Mouse (Mus musculus) liver, adult 2 months (tissue): Measurements from ENCODE around the gene Mamstr.

Experiments used
- CTCF ChIP-seq: fragments of 200-500 bp; IDR thresholded peaks from 2 replicates; pipeline ENCODE4 v1.5.1; 2011; ENCODE audit warnings: low read depth, low read length, control low read depth
- POLR2A ChIP-seq: fragments of 200-500 bp; IDR thresholded peaks from 2 replicates; pipeline ENCODE4 v1.6.1; 2011; ENCODE audit warnings: low read length, control low read depth; ENCODE audit not compliant: insufficient read depth; ENCODE audit errors: extremely low read depth

DNA sequence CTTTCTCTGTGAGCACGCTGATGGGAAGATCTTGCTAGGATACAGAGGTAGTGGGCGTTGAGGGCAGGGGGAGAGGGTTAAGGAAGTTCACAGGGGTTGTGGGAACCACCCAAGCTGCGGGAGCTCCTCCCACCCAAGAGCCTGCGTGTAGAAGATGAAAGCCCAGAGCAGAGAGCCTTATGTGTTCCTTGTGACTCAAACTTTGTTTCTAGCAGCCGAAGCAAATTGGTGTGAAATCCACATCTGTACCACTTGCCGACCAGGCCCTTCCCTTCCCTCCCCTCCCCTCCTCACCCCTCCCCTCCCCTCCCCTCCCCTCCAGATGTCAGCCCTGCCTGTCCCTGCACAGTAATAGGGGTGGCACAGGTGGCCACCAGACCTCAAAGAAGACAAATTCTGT is 55.3 kb downstream of the Mamstr start:
- TF ChIP-seq POLR2A (no peak), CTCF (no peak)
